In the genomic region with DNA sequence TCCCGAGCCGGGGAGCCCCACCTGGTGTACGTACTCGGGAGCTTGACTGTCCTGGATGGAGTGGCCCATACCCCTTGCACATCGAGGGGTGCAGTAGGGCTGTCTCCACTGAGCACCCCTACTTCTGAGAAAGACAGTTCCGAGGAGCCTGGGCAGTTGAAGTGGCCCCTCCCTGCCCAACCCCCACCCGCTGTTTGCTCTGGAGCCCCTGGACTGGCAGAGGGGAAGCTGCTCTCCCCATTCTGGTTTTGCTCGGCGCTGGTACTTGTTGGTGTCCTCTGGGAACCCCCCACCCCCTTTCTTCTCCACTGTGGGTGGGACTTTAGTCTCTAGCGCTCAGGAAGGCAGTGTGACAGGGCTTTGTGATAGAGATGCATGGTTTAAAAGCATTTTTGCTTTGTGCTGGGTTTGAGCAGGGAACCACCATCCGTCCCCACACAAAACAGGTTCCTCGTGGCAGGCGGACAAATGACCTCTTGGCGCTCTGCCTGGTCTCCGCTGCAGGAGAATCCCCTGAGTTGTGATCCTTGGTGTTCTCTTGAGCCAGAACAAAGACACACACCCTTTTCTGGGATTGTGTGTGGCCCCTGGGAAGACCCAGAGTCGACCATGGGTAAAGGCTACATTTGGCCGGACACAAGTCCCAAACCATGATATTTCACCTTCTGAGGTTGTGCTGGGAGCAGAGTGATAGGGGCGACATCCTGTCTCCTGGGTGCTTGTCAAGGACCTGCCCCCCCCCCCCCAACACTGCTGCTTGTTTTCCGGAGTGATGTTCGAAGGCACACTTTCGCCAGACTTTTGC, we compare ENCODE assay signal across 7 mouse cellular contexts. TPM values are rescaled to one million over a fixed set of nuclear protein-coding genes. Genes with fewer than 3 reads are reported as not detected.
DNase-seq lines count a peak whose midpoint lies in the region; ATAC-seq and TF ChIP-seq lines count a peak whose summit lies in the region.

No protein-coding gene starts in this region.

- DNase-seq in lung, adult 2 months = no peak
- no peak for DNase-seq in lung, postnatal 25 days (ENCODE audit: low spot score)
- peak; percentile 58 for DNase-seq in embryonic facial prominence, embryonic 11.5 days (ENCODE audit: low spot score)
- DNase-seq in layer of hippocampus, adult 9-11 months = no peak
- DNase-seq in adipocyte (ENCODE audit: low spot score) = no peak

- WGBS in lung, adult 2 months = 3% methylated on average over 21 of the region's 21 CpGs
- 3% methylated on average over 21 of the region's 21 CpGs for WGBS in embryonic facial prominence, embryonic 11.5 days
- WGBS in hindbrain, embryonic 15.5 days = 3% methylated on average over 21 of the region's 21 CpGs
- WGBS in midbrain, embryonic 12.5 days = 4% methylated on average over 21 of the region's 21 CpGs

- no peaks in the 10 kb centered on the region for H3K4me1 ChIP-seq in lung, adult 2 months (ENCODE audit: control insufficient read depth, insufficient read depth, low read length)
- no peaks in the 10 kb centered on the region; the same call in 1 of the 2 replicates for H3K4me1 ChIP-seq in embryonic facial prominence, embryonic 11.5 days (ENCODE audit: control insufficient read depth, insufficient read depth, low read length)
- H3K4me1 ChIP-seq in hindbrain, embryonic 15.5 days (replicated peaks) = peaks cover 55% of the 10 kb centered on the region
- peaks cover 40% of the 10 kb centered on the region for H3K4me1 ChIP-seq in midbrain, embryonic 12.5 days

- ATAC-seq in embryonic facial prominence, embryonic 11.5 days (replicated peaks; ENCODE audit: insufficient number of reproducible peaks, low FRiP score, low TSS enrichment, low read depth) = peak; percentile 68
- ATAC-seq in hindbrain, embryonic 15.5 days (ENCODE audit: low FRiP score, low read depth) = peak; percentile 52
- peak; percentile 69 for ATAC-seq in midbrain, embryonic 12.5 days (ENCODE audit: low FRiP score, low read depth)

- peak overlapping the region; percentile 77 for H3K9ac ChIP-seq in embryonic facial prominence, embryonic 11.5 days (replicated peaks; ENCODE audit: low read length)
- H3K9ac ChIP-seq in hindbrain, embryonic 15.5 days = peak overlapping the region; percentile 86
- peak overlapping the region; percentile 88 for H3K9ac ChIP-seq in midbrain, embryonic 12.5 days (replicated peaks)

- no peaks in the 10 kb centered on the region for H3K9me3 ChIP-seq in embryonic facial prominence, embryonic 11.5 days (replicated peaks; ENCODE audit: control insufficient read depth, low read length)
- H3K9me3 ChIP-seq in hindbrain, embryonic 15.5 days = no peaks in the 10 kb centered on the region
- H3K9me3 ChIP-seq in midbrain, embryonic 12.5 days = no peaks in the 10 kb centered on the region

- TF ChIP-seq CTCF in lung, adult 2 months (IDR thresholded peaks at IDR 0.05; ENCODE audit: insufficient read depth, low read length) = no peak

- H3K27me3 ChIP-seq in embryonic facial prominence, embryonic 11.5 days (ENCODE audit: control insufficient read depth, insufficient read depth, low read length) = no peaks in the 10 kb centered on the region
- H3K27me3 ChIP-seq in hindbrain, embryonic 15.5 days = no peaks in the 10 kb centered on the region
- H3K27me3 ChIP-seq in midbrain, embryonic 12.5 days = peaks cover 6% of the 10 kb centered on the region

- no peak for TF ChIP-seq POLR2A in lung, adult 2 months (IDR thresholded peaks at IDR 0.05; ENCODE audit: borderline replicate concordance, extremely low read depth, low read depth, low read length)

- peak overlapping the region; percentile 68 for H3K4me2 ChIP-seq in embryonic facial prominence, embryonic 11.5 days (ENCODE audit: low read depth, low read length)
- H3K4me2 ChIP-seq in hindbrain, embryonic 15.5 days = peak overlapping the region; percentile 59
- peak overlapping the region; percentile 87 for H3K4me2 ChIP-seq in midbrain, embryonic 12.5 days (replicated peaks)

- H3K4me3 ChIP-seq in lung, adult 2 months (replicated peaks; ENCODE audit: extremely low read depth, low read depth, low read length) = peak overlapping the region; percentile 48
- H3K4me3 ChIP-seq in embryonic facial prominence, embryonic 11.5 days (ENCODE audit: low read depth, low read length) = peak overlapping the region; percentile 73
- H3K4me3 ChIP-seq in hindbrain, embryonic 15.5 days = peak overlapping the region; percentile 67
- H3K4me3 ChIP-seq in midbrain, embryonic 12.5 days = peak overlapping the region; percentile 80

- no peaks in the 10 kb centered on the region for H3K36me3 ChIP-seq in embryonic facial prominence, embryonic 11.5 days (replicated peaks; ENCODE audit: control insufficient read depth, insufficient read depth, low read depth, low read length)
- H3K36me3 ChIP-seq in hindbrain, embryonic 15.5 days = no peaks in the 10 kb centered on the region
- no peaks in the 10 kb centered on the region for H3K36me3 ChIP-seq in midbrain, embryonic 12.5 days

- H3K27ac ChIP-seq in embryonic facial prominence, embryonic 11.5 days (replicated peaks; ENCODE audit: low read depth, low read length) = peak overlapping the region; percentile 35; the same call in 1 of the 2 replicates
- peak overlapping the region; percentile 87 for H3K27ac ChIP-seq in hindbrain, embryonic 15.5 days (replicated peaks)
- H3K27ac ChIP-seq in midbrain, embryonic 12.5 days (replicated peaks) = peak overlapping the region; percentile 69

RNA-seq across cellular contexts. Expression of a gene that starts 0.8 kb away (rescaled TPM):
- 6.3 and 8.2 TPM in 2 replicates for polyA plus RNA-seq in lung, adult 2 months (2012; rRNA removed)
- 6.0 and 6.1 TPM in 2 replicates for polyA plus RNA-seq in embryonic facial prominence, embryonic 11.5 days (2014; fragmentation: Nextera tagmentation; extraction: Ambion mirVana)
- polyA plus RNA-seq in hindbrain, embryonic 15.5 days (2015; fragmentation: Nextera tagmentation; extraction: Ambion mirVana) = 12.3 and 12.7 TPM in 2 replicates
- polyA plus RNA-seq in midbrain, embryonic 12.5 days (2016; fragmentation: Nextera tagmentation; extraction: Ambion mirVana) = 7.0 TPM in 2 replicates

Comparison
In these comparisons a context has a peak if more than half of its experiments do, and no peak if none do; other contexts are left out.
1. H3K27ac ChIP-seq: peak in every context shown above with its lines; median percentile 87 in hindbrain, embryonic 15.5 days; 69 in midbrain, embryonic 12.5 days; 35 in embryonic facial prominence, embryonic 11.5 days.